ENCODE assay signal across 10 mouse cellular contexts in the genomic region with DNA sequence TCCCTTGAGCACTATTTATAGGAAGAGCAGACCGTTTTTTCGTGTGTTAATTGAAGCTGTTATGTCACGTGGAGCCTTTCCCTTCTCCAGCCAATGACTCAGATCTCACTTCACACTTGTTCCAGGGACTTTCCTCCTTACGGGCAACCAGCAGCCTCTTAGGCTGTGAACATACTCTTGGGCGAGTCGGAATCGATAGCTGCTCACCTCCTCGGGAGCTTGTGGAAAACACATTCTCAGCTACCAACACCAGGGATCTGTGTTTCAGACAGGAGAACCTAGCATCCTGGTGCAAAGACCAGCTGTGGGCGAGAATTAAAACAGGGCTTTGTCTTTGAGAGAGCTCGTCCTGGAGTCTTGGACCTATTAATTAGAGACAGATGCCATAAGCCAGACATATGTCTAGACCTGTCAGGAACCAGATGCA.
DNase-seq lines count a peak whose midpoint lies in the region; ATAC-seq lines count a peak whose summit lies in the region.
"Had no signal": no experiment of that assay in that cellular context is flagged by ENCODE, and none has a peak within 500 bp of the region (broad histone marks: within the 10 kb centered on the region; RNA-seq: fewer than 3 reads in every experiment).

No protein-coding gene starts in this region.

- H3K36me3 ChIP-seq in hindbrain, embryonic 11.5 days (ENCODE audit: control insufficient read depth, insufficient read depth, low read length): no peaks in the 10 kb centered on the region
- H3K36me3 ChIP-seq in neural tube, embryonic 14.5 days (ENCODE audit: control insufficient read depth, insufficient read depth, low read length): no peaks in the 10 kb centered on the region
- H3K36me3 ChIP-seq in intestine, embryonic 15.5 days: no peaks in the 10 kb centered on the region

- no peaks in the 10 kb centered on the region for H3K27me3 ChIP-seq in hindbrain, embryonic 11.5 days (ENCODE audit: control insufficient read depth, insufficient read depth, low read length)
- no peaks in the 10 kb centered on the region for H3K27me3 ChIP-seq in neural tube, embryonic 14.5 days (ENCODE audit: control insufficient read depth, insufficient read depth, low read length)
- H3K27me3 ChIP-seq in intestine, embryonic 15.5 days (replicated peaks): no peaks in the 10 kb centered on the region
- H3K27me3 ChIP-seq: megakaryocyte, embryonic 14.5 days had no signal

- peak; percentile 26 for DNase-seq in heart, adult 8-10 months (ENCODE audit: low spot score)
- no peak for DNase-seq in heart, postnatal 25 days (ENCODE audit: low spot score)
- peak; percentile 19 for DNase-seq in embryo, embryonic 9.5 days (ENCODE audit: extremely low spot score)
- DNase-seq in hindbrain, embryonic 11.5 days (ENCODE audit: low spot score): peak; percentile 27
- DNase-seq in testis, postnatal 10 days (ENCODE audit: low spot score): no peak
- no peak for DNase-seq in spleen, postnatal 36 days (ENCODE audit: low spot score in 2 of 2)
- DNase-seq: cerebellum, postnatal 36 days had no signal

- H3K4me3 ChIP-seq in hindbrain, embryonic 11.5 days (ENCODE audit: low read depth, low read length): no peak overlapping the region
- no peak overlapping the region for H3K4me3 ChIP-seq in neural tube, embryonic 14.5 days (ENCODE audit: low read depth, low read length)
- no peak overlapping the region for H3K4me3 ChIP-seq in intestine, embryonic 15.5 days (replicated peaks)
- H3K4me3 ChIP-seq: megakaryocyte, embryonic 14.5 days had no signal

- no peak overlapping the region for H3K27ac ChIP-seq in hindbrain, embryonic 11.5 days (ENCODE audit: low read depth, low read length)
- H3K27ac ChIP-seq in neural tube, embryonic 14.5 days (ENCODE audit: low read depth, low read length): no peak overlapping the region
- no peak overlapping the region for H3K27ac ChIP-seq in intestine, embryonic 15.5 days

- H3K4me1 ChIP-seq in hindbrain, embryonic 11.5 days (replicated peaks; ENCODE audit: control insufficient read depth, insufficient read depth, low read length): 0 out of 2 replicates have a peak, but pooled peaks cover 2% of the 10 kb centered on the region
- 0 out of 2 replicates have a peak, but pooled peaks cover 7% of the 10 kb centered on the region for H3K4me1 ChIP-seq in neural tube, embryonic 14.5 days (ENCODE audit: control insufficient read depth, insufficient read depth, low read length)
- no peaks in the 10 kb centered on the region; the same call in 1 of the 2 replicates for H3K4me1 ChIP-seq in intestine, embryonic 15.5 days (replicated peaks)
- H3K4me1 ChIP-seq: megakaryocyte, embryonic 14.5 days had no signal

- H3K9ac ChIP-seq in hindbrain, embryonic 11.5 days (ENCODE audit: low read depth, low read length): no peak overlapping the region
- H3K9ac ChIP-seq in neural tube, embryonic 14.5 days (replicated peaks; ENCODE audit: low read depth, low read length): no peak overlapping the region
- no peak overlapping the region for H3K9ac ChIP-seq in intestine, embryonic 15.5 days

- ATAC-seq in hindbrain, embryonic 11.5 days (ENCODE audit: low FRiP score): no peak
- ATAC-seq in neural tube, embryonic 14.5 days (ENCODE audit: low read depth): peak; percentile 64
- no peak for ATAC-seq in intestine, embryonic 15.5 days

- H3K9me3 ChIP-seq in hindbrain, embryonic 11.5 days (ENCODE audit: control insufficient read depth, low read length): no peaks in the 10 kb centered on the region
- H3K9me3 ChIP-seq in neural tube, embryonic 14.5 days (ENCODE audit: control insufficient read depth, low read length): no peaks in the 10 kb centered on the region
- no peaks in the 10 kb centered on the region for H3K9me3 ChIP-seq in intestine, embryonic 15.5 days

- H3K4me2 ChIP-seq in hindbrain, embryonic 11.5 days (replicated peaks; ENCODE audit: low read depth, low read length): no peak overlapping the region
- H3K4me2 ChIP-seq in neural tube, embryonic 14.5 days (ENCODE audit: low read depth, low read length): no peak overlapping the region
- no peak overlapping the region for H3K4me2 ChIP-seq in intestine, embryonic 15.5 days (replicated peaks)

- intact Hi-C loops in heart, postnatal 25 days (cut with DNase I): no loop called here

- WGBS in hindbrain, embryonic 11.5 days: 60% methylated on average over 10 of the region's 10 CpGs
- 37% methylated on average over 10 of the region's 10 CpGs for whole genome bisulfite sequencing in neural tube, embryonic 14.5 days
- 66% methylated on average over 10 of the region's 10 CpGs for WGBS in intestine, embryonic 15.5 days

Comparison
In these comparisons a context has a peak if more than half of its experiments do, and no peak if none do; other contexts are left out.
1. DNase-seq: peak in heart, adult 8-10 months (single experiment), embryo, embryonic 9.5 days (single experiment) and hindbrain, embryonic 11.5 days (single experiment); none in heart, postnatal 25 days (single experiment), testis, postnatal 10 days (single experiment) and spleen, postnatal 36 days (0 of 2).